In the genomic region with DNA sequence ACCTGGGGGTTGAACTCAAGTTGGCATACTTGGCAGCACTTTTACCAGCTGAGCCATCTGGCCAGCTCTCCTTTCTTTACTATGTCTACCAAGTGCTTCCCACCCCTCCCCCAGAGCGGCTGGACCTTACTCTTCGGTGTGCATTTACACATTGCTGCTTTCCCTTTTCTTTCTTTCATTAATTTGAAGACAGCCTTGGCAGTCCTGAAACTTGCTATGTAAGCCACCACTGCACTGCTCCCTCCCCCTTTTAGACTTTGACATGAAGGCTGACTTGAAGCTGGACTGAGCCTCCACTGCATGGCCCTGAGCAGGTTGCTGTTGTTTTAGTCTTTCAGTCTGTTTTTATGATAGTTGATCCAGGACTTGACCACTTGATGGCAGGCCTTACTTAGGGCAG, we compare ENCODE assay signal across 29 mouse cellular contexts. TPM values are rescaled to one million over a fixed set of nuclear protein-coding genes. Genes with fewer than 3 reads are reported as not detected.
DNase-seq lines count a peak whose midpoint lies in the region; ATAC-seq and TF ChIP-seq lines count a peak whose summit lies in the region.
"Had no signal": no experiment of that assay in that cellular context is flagged by ENCODE, and none has a peak within 500 bp of the region (broad histone marks: within the 10 kb centered on the region; RNA-seq: fewer than 3 reads in every experiment).

No protein-coding gene starts in this region.

- peak; percentile 38 for TF ChIP-seq RAD21 in CH12.LX (IDR thresholded peaks at IDR 0.05; ENCODE audit: low read depth, low read length)

- H3K9me3 ChIP-seq in forebrain, embryonic 11.5 days (ENCODE audit: control insufficient read depth, low read length), result no peaks in the 10 kb centered on the region
- H3K9me3 ChIP-seq in forebrain, embryonic 12.5 days, result no peaks in the 10 kb centered on the region
- H3K9me3 ChIP-seq in liver, postnatal 0 days (ENCODE audit: low read length), result no peaks in the 10 kb centered on the region
- no peaks in the 10 kb centered on the region for H3K9me3 ChIP-seq in CH12.LX (replicated peaks; ENCODE audit: low read length)
- H3K9me3 ChIP-seq: embryonic facial prominence, embryonic 15.5 days; heart, embryonic 15.5 days; hindbrain, embryonic 15.5 days; limb, embryonic 12.5 days; liver, embryonic 13.5 days; midbrain, embryonic 15.5 days had no signal

- TF ChIP-seq POLR2A in CH12.LX (IDR thresholded peaks at IDR 0.05; ENCODE audit: low read depth, low read length), result no peak

- TF ChIP-seq CTCF in liver, postnatal 0 days (IDR thresholded peaks at IDR 0.05; ENCODE audit: low read depth), result 0 out of 2 replicates have a peak, but pooled peaks have one; percentile 10
- TF ChIP-seq CTCF in CH12.LX (conservative IDR thresholded peaks at IDR 0.05 in 1 of 2, IDR thresholded peaks at IDR 0.05 in 1 of 2; ENCODE audit: low read depth in 2 of 2, low read length in 2 of 2), result peak in 1 of 2 experiments; percentile 31; a peak in 1 of 4 replicates

- H3K27me3 ChIP-seq in forebrain, embryonic 11.5 days (ENCODE audit: control insufficient read depth, insufficient read depth, low read length), result no peaks in the 10 kb centered on the region
- no peaks in the 10 kb centered on the region for H3K27me3 ChIP-seq in forebrain, embryonic 12.5 days
- H3K27me3 ChIP-seq in liver, postnatal 0 days (ENCODE audit: insufficient read depth, low read length), result no peaks in the 10 kb centered on the region
- H3K27me3 ChIP-seq in CH12.LX (replicated peaks), result no peaks in the 10 kb centered on the region
- H3K27me3 ChIP-seq: embryonic facial prominence, embryonic 15.5 days; heart, embryonic 15.5 days; hindbrain, embryonic 15.5 days; limb, embryonic 12.5 days; liver, embryonic 13.5 days; midbrain, embryonic 15.5 days; Patski had no signal

- no peaks in the 10 kb centered on the region for H3K4me1 ChIP-seq in forebrain, embryonic 11.5 days (replicated peaks; ENCODE audit: control insufficient read depth, insufficient read depth, low read length)
- no peaks in the 10 kb centered on the region for H3K4me1 ChIP-seq in forebrain, embryonic 12.5 days
- peaks cover 2% of the 10 kb centered on the region; the same call in 1 of the 2 replicates for H3K4me1 ChIP-seq in liver, postnatal 0 days (ENCODE audit: insufficient read depth)
- peaks cover 0 to 4% of the 10 kb centered on the region in 2 experiments; a peak in 1 of 4 replicates for H3K4me1 ChIP-seq in CH12.LX (ENCODE audit: control insufficient read depth in 1 of 2, insufficient read depth in 2 of 2)
- H3K4me1 ChIP-seq: hindbrain, embryonic 15.5 days; limb, embryonic 12.5 days; liver, embryonic 13.5 days; midbrain, embryonic 15.5 days had no signal

- DNase-seq in forebrain, embryonic 11.5 days (ENCODE audit: low spot score), result peak; percentile 29
- DNase-seq in liver, postnatal 0 days, result no peak
- no peak for DNase-seq in liver
- no peak for DNase-seq in CH12.LX (ENCODE audit: extremely low read depth)
- DNase-seq in kidney, postnatal 14 days, result peak; percentile 76
- DNase-seq in right cerebral cortex, postnatal 36 days (ENCODE audit: low spot score in 2 of 2), result no peak
- DNase-seq in embryo, embryonic 10.5 days (ENCODE audit: low spot score), result no peak
- DNase-seq: adrenal gland, postnatal 10 days; cerebellum, adult 11 months; cerebellum, postnatal 14 days; gastrocnemius, postnatal 10 days; heart, adult 18-20 months; heart, postnatal 4 days; liver, embryonic 13.5 days had no signal

- no peak for ATAC-seq in forebrain, embryonic 11.5 days (replicated peaks; ENCODE audit: low FRiP score)
- ATAC-seq in forebrain, embryonic 12.5 days (ENCODE audit: low FRiP score), result no peak
- ATAC-seq in liver, postnatal 0 days, result no peak
- ATAC-seq: midbrain, embryonic 15.5 days; Patski had no signal

- TF ChIP-seq EP300 in liver, postnatal 0 days (IDR thresholded peaks at IDR 0.05; ENCODE audit: low read depth), result no peak
- no peak for TF ChIP-seq EP300 in CH12.LX (IDR thresholded peaks at IDR 0.05; ENCODE audit: low read length)

- no peak overlapping the region for H3K4me2 ChIP-seq in forebrain, embryonic 11.5 days (ENCODE audit: low read depth, low read length, severe bottlenecking)
- H3K4me2 ChIP-seq in forebrain, embryonic 12.5 days, result no peak overlapping the region
- no peak overlapping the region for H3K4me2 ChIP-seq in liver, postnatal 0 days (ENCODE audit: low read depth, low read length)
- no peak overlapping the region for H3K4me2 ChIP-seq in CH12.LX (ENCODE audit: insufficient read depth, low read depth, poor library complexity, severe bottlenecking)
- H3K4me2 ChIP-seq: embryonic facial prominence, embryonic 15.5 days; heart, embryonic 15.5 days; hindbrain, embryonic 15.5 days; limb, embryonic 12.5 days; liver, embryonic 13.5 days; midbrain, embryonic 15.5 days had no signal

- no peak overlapping the region for H3K4me3 ChIP-seq in forebrain, embryonic 11.5 days (ENCODE audit: low read depth, low read length)
- H3K4me3 ChIP-seq in forebrain, embryonic 12.5 days (replicated peaks), result no peak overlapping the region
- H3K4me3 ChIP-seq in liver, postnatal 0 days (ENCODE audit: low read depth, low read length), result no peak overlapping the region
- no peak overlapping the region for H3K4me3 ChIP-seq in CH12.LX (replicated peaks in 1 of 3; ENCODE audit: low read depth in 2 of 3, low read length in 2 of 3, poor library complexity in 1 of 3)
- H3K4me3 ChIP-seq: embryonic facial prominence, embryonic 15.5 days; heart, embryonic 15.5 days; hindbrain, embryonic 15.5 days; limb, embryonic 12.5 days; liver, embryonic 13.5 days; midbrain, embryonic 15.5 days had no signal

- WGBS in forebrain, embryonic 11.5 days, result 91% methylated on average over 2 of the region's 2 CpGs
- WGBS in forebrain, embryonic 12.5 days, result 91% methylated on average over 2 of the region's 2 CpGs
- WGBS in liver, postnatal 0 days (ENCODE audit: insufficient replicate concordance), result 94% methylated on average over 2 of the region's 2 CpGs

- dilution Hi-C loops in CH12.LX (cut with MboI; ENCODE audit: extremely low pct_ligation_motif_present, extremely low pct_unique_long_range_greater_than_20kb, low sequenced_read_pairs), result no loop called here

- in situ Hi-C loops in CH12.LX (cut with MboI; ENCODE audit: low pct_ligation_motif_present, low pct_unique_long_range_greater_than_20kb, low sequenced_read_pairs), result no loop called here

- H3K9ac ChIP-seq in forebrain, embryonic 11.5 days (ENCODE audit: low read length), result no peak overlapping the region
- H3K9ac ChIP-seq in forebrain, embryonic 12.5 days, result no peak overlapping the region
- H3K9ac ChIP-seq in liver, postnatal 0 days (replicated peaks), result no peak overlapping the region
- no peak overlapping the region for H3K9ac ChIP-seq in CH12.LX (ENCODE audit: insufficient read depth, low read depth)
- H3K9ac ChIP-seq: embryonic facial prominence, embryonic 15.5 days; heart, embryonic 15.5 days; hindbrain, embryonic 15.5 days; limb, embryonic 12.5 days; liver, embryonic 13.5 days; midbrain, embryonic 15.5 days had no signal

- no peaks in the 10 kb centered on the region for H3K79me2 ChIP-seq in CH12.LX (replicated peaks; ENCODE audit: control insufficient read depth, extremely low read depth, insufficient read depth, poor library complexity, severe bottlenecking)

- H3K27ac ChIP-seq in forebrain, embryonic 11.5 days (ENCODE audit: low read depth, low read length), result no peak overlapping the region
- H3K27ac ChIP-seq in forebrain, embryonic 12.5 days, result no peak overlapping the region
- H3K27ac ChIP-seq in liver, postnatal 0 days (ENCODE audit: low read depth), result no peak overlapping the region
- H3K27ac ChIP-seq in CH12.LX (ENCODE audit: insufficient read depth, low read depth), result no peak overlapping the region
- H3K27ac ChIP-seq: embryonic facial prominence, embryonic 15.5 days; heart, embryonic 15.5 days; hindbrain, embryonic 15.5 days; limb, embryonic 12.5 days; liver, embryonic 13.5 days; midbrain, embryonic 15.5 days had no signal

- no peaks in the 10 kb centered on the region; the same call in 1 of the 2 replicates for H3K36me3 ChIP-seq in forebrain, embryonic 11.5 days (ENCODE audit: control insufficient read depth, insufficient read depth, low read length)
- peaks cover 49% of the 10 kb centered on the region for H3K36me3 ChIP-seq in forebrain, embryonic 12.5 days (replicated peaks)
- peaks cover 22% of the 10 kb centered on the region; the same call in 1 of the 2 replicates for H3K36me3 ChIP-seq in liver, postnatal 0 days (replicated peaks; ENCODE audit: insufficient read depth, low read length)
- peaks cover 35 to 74% of the 10 kb centered on the region in 2 experiments for H3K36me3 ChIP-seq in CH12.LX (replicated peaks in 1 of 2; ENCODE audit: control insufficient read depth in 1 of 2, insufficient read depth in 1 of 2, low read length in 1 of 2)

TF ChIP-seq in CH12.LX, 34 proteins besides CTCF, POLR2A, EP300 and RAD21 (continues in another document):
- TF ChIP-seq TCF12 (IDR thresholded peaks at IDR 0.05; ENCODE audit: low read depth, low read length), result no peak
- TF ChIP-seq CHD1 (IDR thresholded peaks at IDR 0.05; ENCODE audit: low read depth, low read length), result no peak
- TF ChIP-seq BHLHE40 (IDR thresholded peaks at IDR 0.05; ENCODE audit: low read depth, low read length), result no peak
- no peak for TF ChIP-seq JUN (IDR thresholded peaks at IDR 0.05; ENCODE audit: insufficient read depth, low read depth, low read length)
- no peak for TF ChIP-seq MAX (IDR thresholded peaks at IDR 0.05; ENCODE audit: low read length)

RNA-seq across cellular contexts. Expression of gene Skp1a, which starts 17.7 kb away (rescaled TPM):
- 855 and 927 TPM in 2 replicates for polyA plus RNA-seq in forebrain, embryonic 11.5 days (2014; fragmentation: Nextera tagmentation; extraction: Ambion mirVana)
- polyA plus RNA-seq in forebrain, embryonic 12.5 days (2016; fragmentation: Nextera tagmentation; extraction: Ambion mirVana), result 958 and 1,041 TPM in 2 replicates
- 289 and 296 TPM in 2 replicates for polyA plus RNA-seq in liver, postnatal 0 days (2015; fragmentation: Nextera tagmentation; extraction: Ambion mirVana)
- total RNA-seq in CH12.LX (2012; rRNA removed) (169 and 248 TPM in 2 replicates), CH12.LX (2014; rRNA removed) (371 and 466 TPM in 2 replicates)
- polyA plus RNA-seq in CH12.LX (2012; ENCODE audit: insufficient read length, low read depth), result 209 and 278 TPM in 2 replicates

RNA-seq across cellular contexts. Expression of gene Tcf7, which starts 33.4 kb away (rescaled TPM):
- 9.5 and 9.6 TPM in 2 replicates for polyA plus RNA-seq in forebrain, embryonic 11.5 days (2014; fragmentation: Nextera tagmentation; extraction: Ambion mirVana)
- 5.4 TPM in 2 replicates for polyA plus RNA-seq in forebrain, embryonic 12.5 days (2016; fragmentation: Nextera tagmentation; extraction: Ambion mirVana)
- 1.4 and 1.5 TPM in 2 replicates for polyA plus RNA-seq in liver, postnatal 0 days (2015; fragmentation: Nextera tagmentation; extraction: Ambion mirVana)
- total RNA-seq in CH12.LX (2012; rRNA removed), result 0.46 and 0.55 TPM in 2 replicates
- total RNA-seq in CH12.LX (2014; rRNA removed), result 0.77 and 0.85 TPM in 2 replicates
- 4.4 and 5.5 TPM in 2 replicates for polyA plus RNA-seq in CH12.LX (2012; ENCODE audit: insufficient read length, low read depth)

RNA-seq across cellular contexts. Expression of gene Olfr1371, which starts 35.7 kb away (rescaled TPM):
- not detected in 2 replicates for polyA plus RNA-seq in forebrain, embryonic 11.5 days (2014; fragmentation: Nextera tagmentation; extraction: Ambion mirVana)
- polyA plus RNA-seq in forebrain, embryonic 12.5 days (2016; fragmentation: Nextera tagmentation; extraction: Ambion mirVana), result not detected in 2 replicates
- polyA plus RNA-seq in liver, postnatal 0 days (2015; fragmentation: Nextera tagmentation; extraction: Ambion mirVana), result not detected in 2 replicates
- total RNA-seq in CH12.LX (2012; rRNA removed), result not detected in 2 replicates
- not detected in 2 replicates for total RNA-seq in CH12.LX (2014; rRNA removed)
- polyA plus RNA-seq in CH12.LX (2012; ENCODE audit: insufficient read length, low read depth), result not detected in 2 replicates
- total RNA-seq: adrenal gland, postnatal 10 days; ES-E14; gastrocnemius, postnatal 10 days; heart, adult 18-20 months; heart, postnatal 4 days; layer of hippocampus, postnatal 10 days; megakaryocyte, adult 5-6 weeks; neutrophil, adult 5-6 weeks had no signal
- polyA plus RNA-seq: embryonic facial prominence, embryonic 15.5 days; frontal cortex, adult 2 months; heart, embryonic 15.5 days; hindbrain, embryonic 15.5 days; large intestine, adult 2 months; limb, embryonic 12.5 days; liver, embryonic 13.5 days; lung, embryonic 16.5 days; midbrain, embryonic 15.5 days; Patski; urinary bladder, adult 2 months had no signal

Comparison
In these comparisons a context has a peak if more than half of its experiments do, and no peak if none do; other contexts are left out.
1. DNase-seq: peak in forebrain, embryonic 11.5 days (single experiment) and kidney, postnatal 14 days (single experiment); none in liver, postnatal 0 days (single experiment), liver (single experiment), CH12.LX (single experiment), right cerebral cortex, postnatal 36 days (0 of 2) and embryo, embryonic 10.5 days (single experiment).